Mouse (Mus musculus) cerebellum, postnatal 4 days (tissue): ENCODE data around the gene Gabrp.
A peak's percentile ranks its signal among the peaks of the same experiment; 100 is the strongest.

ENCODE experiments used
- DNase-seq, 2 experiments: peaks; one replicate each; pipeline ENCODE4 v3.0.0; 2022; ENCODE audit warnings: low spot score in 2 of 2, mixed read lengths in 1 of 2

Gene Gabrp

GRCm38 (mm10) chr11:33529576-33529975, 49.2 kb downstream of the Gabrp start:
- DNase-seq: no peak

- DNase-seq: peak; percentile 24 to 67
Observed at GRCm38 (mm10) chr11:33513376-33513991, 65.3 kb downstream of the Gabrp start, which contains the start of gene Ranbp17. Gene Ranbp17, minus strand, starts transcription at chr11:33513746.

- peak in 1 of 2 experiments; percentile 34 for DNase-seq
Observed at GRCm38 (mm10) chr11:33512854-33513375, 65.8 kb downstream of the Gabrp start.

GRCm38 (mm10) chr11:33509401-33509800, 69.4 kb downstream of the Gabrp start:
- no peak for DNase-seq
